Mouse (Mus musculus): ENCODE data around the gene Fads1.

DNA sequence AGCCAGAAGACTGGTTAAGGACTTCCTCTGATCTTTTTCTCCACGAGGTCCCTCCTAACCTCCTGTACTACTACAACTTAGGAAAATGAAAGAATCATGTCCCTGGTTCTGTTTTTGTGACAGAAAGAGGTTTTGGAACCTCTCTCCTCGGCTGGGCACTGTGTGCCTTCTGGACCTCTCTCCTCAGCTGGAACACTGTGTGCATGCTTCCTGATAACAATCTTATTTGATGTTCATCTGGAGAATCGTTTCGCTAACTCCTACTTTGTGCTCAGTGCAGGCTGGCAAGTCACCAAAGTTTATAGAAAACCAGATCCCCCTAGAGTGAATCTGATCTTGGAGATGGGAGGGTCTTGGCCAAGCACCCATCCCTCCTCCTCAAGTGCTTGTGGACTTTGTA, 15.6 kb upstream of the Fads1 start:
- no peak for TF ChIP-seq CTCF (IDR thresholded peaks at IDR 0.05; ENCODE audit: insufficient read depth, low read length)
- TF ChIP-seq POLR2A (IDR thresholded peaks at IDR 0.05; ENCODE audit: borderline replicate concordance, extremely low read depth, low read depth, low read length), result no peak
